Mouse (Mus musculus) embryonic facial prominence, embryonic 12.5 days (tissue): ENCODE data around the gene Cyth1. TPM values are rescaled to one million over a fixed set of nuclear protein-coding genes. Genes with fewer than 3 reads are reported as not detected.

Source experiments
- ATAC-seq: fragments of 200-750 bp; cut with Nextera tagmentation; 2 replicates; pipeline ENCODE4 v1.8.0; 2017; ENCODE audit not compliant: insufficient number of reproducible peaks, insufficient read depth, low FRiP score, low TSS enrichment
- H3K27ac ChIP-seq: fragments of 300-500 bp; sonication (generic); 2 replicates; pipeline ENCODE4 v1.5.1; 2016; ENCODE audit warnings: mild to moderate bottlenecking
- H3K27me3 ChIP-seq: fragments of 300-500 bp; sonication (generic); 2 replicates; pipeline ENCODE4 v1.6.1; 2016; ENCODE audit warnings: mild to moderate bottlenecking, moderate library complexity
- H3K36me3 ChIP-seq: fragments of 300-500 bp; sonication (generic); 2 replicates; pipeline ENCODE4 v1.6.1; 2016; ENCODE audit warnings: mild to moderate bottlenecking
- H3K4me1 ChIP-seq: fragments of 300-500 bp; sonication (generic); 2 replicates; pipeline ENCODE4 v1.6.1; 2016
- H3K4me2 ChIP-seq: fragments of 300-500 bp; sonication (generic); replicated peaks from 2 replicates; pipeline ENCODE4 v1.6.1; 2016; ENCODE audit warnings: mild to moderate bottlenecking, moderate library complexity
- H3K4me3 ChIP-seq: fragments of 300-500 bp; sonication (generic); 2 replicates; pipeline ENCODE4 v1.5.1; 2016; ENCODE audit warnings: mild to moderate bottlenecking
- H3K9ac ChIP-seq: fragments of 300-500 bp; sonication (generic); 2 replicates; pipeline ENCODE4 v1.6.1; 2016; ENCODE audit warnings: mild to moderate bottlenecking, moderate library complexity
- H3K9me3 ChIP-seq: fragments of 300-500 bp; sonication (generic); 2 replicates; pipeline ENCODE4 v1.6.1; 2016; ENCODE audit warnings: mild to moderate bottlenecking, moderate library complexity
- WGBS: fragments of 180-500 bp; shearing (Covaris S2); methylation state at CpG from one replicate; pipeline ENCODE4 v1.1.7; 2016; 5-methylcytosine and 5-hydroxymethylcytosine counted together
- polyA plus RNA-seq: library from polyadenylated mRNA; unstranded; fragments of >200 nt; fragmentation: Nextera tagmentation; extraction: Ambion mirVana; gene quantifications from 2 replicates; pipeline ENCODE4 v1.2.1, GENCODE M21; 2016

Gene Cyth1
- polyA plus RNA-seq, 1 experiment from 2014 or later = 20.4 TPM

DNA sequence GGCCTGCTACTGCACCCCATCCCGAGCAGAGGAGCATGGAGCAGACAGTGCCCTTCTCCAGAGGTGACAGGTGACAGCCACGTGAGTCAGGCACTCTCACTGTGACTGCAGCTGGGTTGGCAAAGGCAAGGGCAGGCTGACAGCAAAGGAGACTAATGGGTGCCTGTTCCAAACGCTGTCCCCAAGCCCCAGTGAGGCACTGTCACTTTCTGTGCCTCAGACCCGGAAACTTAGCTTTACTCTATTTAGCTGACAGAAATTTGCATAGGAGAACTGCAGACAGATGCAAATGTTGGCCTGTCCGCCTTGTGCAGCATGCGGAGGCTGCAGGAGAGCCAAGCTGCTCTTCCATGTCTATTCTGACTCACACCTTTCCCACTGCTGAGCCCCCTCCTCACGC, 27.9 kb upstream of the Cyth1 start:
- Histone ChIP-seq H3K4me3 (no peak overlapping the region), H3K27ac (no peak overlapping the region), H3K36me3 (peaks cover 97% of the 10 kb centered on the region), H3K4me2 (no peak overlapping the region), H3K27me3 (no peaks in the 10 kb centered on the region), H3K9ac (no peak overlapping the region), H3K4me1 (no peaks in the 10 kb centered on the region), H3K9me3 (no peaks in the 10 kb centered on the region)
- no peak for ATAC-seq
- WGBS = 91% methylated on average over 7 of the region's 7 CpGs

DNA sequence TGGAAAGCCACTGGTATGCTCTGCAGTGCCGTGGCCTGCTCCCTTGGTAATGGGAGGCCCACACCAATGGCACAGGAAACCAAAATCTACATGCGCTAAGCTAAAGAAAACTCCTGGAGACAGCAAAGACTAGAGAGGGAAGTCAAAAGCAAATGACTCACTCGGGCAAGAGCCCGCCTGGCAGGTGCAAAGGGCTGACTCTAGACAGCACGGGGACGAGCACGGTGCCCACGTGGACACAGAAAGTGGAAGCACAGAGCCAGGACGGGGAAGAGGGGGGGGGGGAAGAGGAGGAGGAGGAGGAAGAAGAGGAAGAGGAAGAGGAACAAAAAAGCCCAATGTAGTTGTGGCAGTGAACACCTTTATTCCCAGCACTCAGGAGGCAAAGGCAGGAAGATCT, 26.7 kb upstream of the Cyth1 start:
- no peak overlapping the region for H3K4me3 ChIP-seq
- H3K36me3 ChIP-seq = peaks cover 97% of the 10 kb centered on the region
- H3K27ac ChIP-seq = no peak overlapping the region
- 96% methylated on average over 9 of the region's 9 CpGs for WGBS
- H3K4me1 ChIP-seq = no peaks in the 10 kb centered on the region
- no peaks in the 10 kb centered on the region for H3K27me3 ChIP-seq
- H3K9me3 ChIP-seq = no peaks in the 10 kb centered on the region
- no peak overlapping the region for H3K9ac ChIP-seq
- ATAC-seq = no peak
- no peak overlapping the region for H3K4me2 ChIP-seq

DNA sequence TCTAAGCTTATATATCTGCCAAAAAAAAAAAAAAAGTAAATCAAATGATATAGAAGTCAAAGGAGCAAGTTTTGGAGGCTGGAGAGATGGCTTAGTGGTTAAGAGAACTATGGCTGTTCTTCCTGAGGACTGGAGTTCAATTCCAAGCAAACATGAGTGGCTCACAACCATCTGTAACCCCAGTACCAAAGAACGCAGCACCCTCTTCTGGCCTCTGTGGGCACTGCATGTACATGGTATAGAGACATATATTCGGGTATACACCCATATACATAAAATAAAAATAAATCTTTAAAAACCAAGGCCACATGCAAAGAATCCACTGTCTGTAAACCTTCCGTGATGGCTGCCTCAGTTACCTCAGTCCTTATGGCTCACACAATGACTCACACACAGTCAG, 21.4 kb upstream of the Cyth1 start:
- no peaks in the 10 kb centered on the region for H3K9me3 ChIP-seq
- H3K4me3 ChIP-seq = no peak overlapping the region
- H3K27me3 ChIP-seq = no peaks in the 10 kb centered on the region
- peaks cover 86% of the 10 kb centered on the region for H3K36me3 ChIP-seq
- no peak overlapping the region for H3K27ac ChIP-seq
- WGBS = 96% methylated on average over 3 of the region's 3 CpGs
- no peak overlapping the region for H3K4me2 ChIP-seq
- no peak for ATAC-seq
- H3K4me1 ChIP-seq = no peaks in the 10 kb centered on the region
- H3K9ac ChIP-seq = no peak overlapping the region

DNA sequence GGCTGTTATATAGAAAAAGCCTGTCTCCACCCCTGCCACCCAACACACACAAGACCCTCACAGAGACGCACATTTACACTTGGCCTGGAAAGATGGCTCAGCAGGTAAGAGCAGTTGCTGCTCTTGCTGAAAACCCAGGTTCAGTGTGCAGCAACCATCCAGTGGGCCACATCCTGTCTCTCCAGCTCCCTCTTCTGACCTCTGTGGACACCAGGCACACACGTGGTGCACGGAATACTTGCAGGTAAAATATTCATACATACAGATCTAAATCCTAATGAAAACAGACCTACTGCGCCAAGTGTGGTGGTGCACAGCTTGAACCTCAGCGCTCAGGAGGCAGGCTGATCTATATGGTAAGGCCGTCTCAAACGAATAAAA, 18.3 kb upstream of the Cyth1 start:
- Histone ChIP-seq H3K4me1 (no peaks in the 10 kb centered on the region), H3K9me3 (no peaks in the 10 kb centered on the region), H3K27ac (no peak overlapping the region), H3K9ac (no peak overlapping the region), H3K4me3 (no peak overlapping the region), H3K27me3 (no peaks in the 10 kb centered on the region), H3K36me3 (peaks cover 87% of the 10 kb centered on the region), H3K4me2 (no peak overlapping the region)
- no peak for ATAC-seq
- WGBS = 90% methylated on average over 7 of the region's 7 CpGs

DNA sequence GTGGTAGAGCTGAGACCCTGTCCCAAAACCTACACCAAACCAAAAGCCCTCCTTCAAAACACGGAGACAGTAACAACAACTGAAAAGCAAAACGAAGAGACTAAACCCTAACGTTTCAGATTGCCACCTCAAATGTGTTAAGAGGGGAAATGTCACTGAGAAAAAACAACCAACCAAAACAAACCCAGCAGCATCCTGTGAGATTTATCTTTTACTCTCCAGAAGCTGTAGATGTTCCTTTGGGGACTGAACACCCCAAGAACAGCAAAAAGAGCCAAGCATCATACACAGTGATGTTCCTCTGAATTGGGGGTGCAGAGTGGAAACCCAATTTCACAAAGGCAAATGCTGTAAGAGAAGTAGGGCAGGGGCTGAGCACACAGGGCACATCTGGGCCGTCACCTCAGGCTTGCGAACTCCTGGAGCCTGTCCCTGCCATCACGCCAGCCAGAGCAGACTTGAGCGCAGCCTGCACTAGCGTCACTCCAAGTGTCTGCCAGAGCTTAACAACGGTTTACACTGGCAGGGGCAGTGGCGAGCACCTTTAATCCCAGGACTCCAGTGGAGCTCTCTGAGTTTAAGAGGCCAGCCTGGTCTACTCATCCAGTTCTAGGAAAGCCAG, 17.8 kb upstream of the Cyth1 start:
- Histone ChIP-seq H3K4me3 (no peak overlapping the region), H3K4me1 (no peaks in the 10 kb centered on the region), H3K4me2 (no peak overlapping the region), H3K27me3 (no peaks in the 10 kb centered on the region), H3K36me3 (peaks cover 87% of the 10 kb centered on the region), H3K9ac (no peak overlapping the region), H3K27ac (no peak overlapping the region), H3K9me3 (no peaks in the 10 kb centered on the region)
- no peak for ATAC-seq
- WGBS = 89% methylated on average over 10 of the region's 10 CpGs

DNA sequence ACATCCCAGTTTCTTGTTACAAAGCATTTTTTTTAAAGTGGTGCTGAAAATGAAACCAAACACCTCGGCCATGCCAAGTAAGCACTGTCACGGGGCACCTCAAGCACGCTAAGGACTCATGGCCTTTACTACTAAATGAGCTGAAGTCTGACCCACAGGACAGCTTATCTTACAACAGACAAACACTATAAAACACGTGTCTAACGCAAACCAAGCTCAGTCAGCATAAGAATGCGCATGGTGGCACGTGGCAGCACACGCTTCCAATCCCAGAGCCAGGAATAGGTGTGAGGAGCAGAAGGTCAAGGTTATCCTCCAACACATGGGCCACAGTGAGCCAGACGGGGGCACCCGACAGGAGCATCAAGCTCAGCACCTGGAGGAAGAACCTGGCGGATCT, 17.2 kb upstream of the Cyth1 start:
- Histone ChIP-seq H3K4me2 (no peak overlapping the region), H3K9ac (no peak overlapping the region), H3K9me3 (no peaks in the 10 kb centered on the region), H3K4me3 (no peak overlapping the region), H3K27me3 (no peaks in the 10 kb centered on the region), H3K27ac (no peak overlapping the region), H3K36me3 (peaks cover 89% of the 10 kb centered on the region), H3K4me1 (no peaks in the 10 kb centered on the region)
- 87% methylated on average over 11 of the region's 11 CpGs for WGBS
- ATAC-seq = no peak

DNA sequence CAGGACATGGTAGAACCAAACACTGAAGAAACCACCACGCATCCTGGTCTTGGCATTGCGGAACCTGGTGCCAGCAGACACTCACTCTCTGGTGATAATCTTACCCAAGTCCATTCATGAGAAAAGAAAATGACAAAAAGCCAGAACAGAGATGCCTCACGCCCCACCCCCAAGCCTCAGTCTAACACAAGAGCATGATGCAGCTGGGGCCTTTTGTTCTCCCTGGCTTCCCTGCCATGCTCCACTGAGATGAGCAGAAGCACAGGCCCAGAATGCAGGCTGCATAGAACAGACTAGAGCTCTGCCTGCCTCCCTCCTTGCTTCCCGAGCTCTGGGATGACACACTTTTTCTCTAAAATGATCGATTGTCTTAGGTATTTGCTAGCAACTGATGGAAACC, 14.8 kb upstream of the Cyth1 start:
- H3K9me3 ChIP-seq = no peaks in the 10 kb centered on the region

DNA sequence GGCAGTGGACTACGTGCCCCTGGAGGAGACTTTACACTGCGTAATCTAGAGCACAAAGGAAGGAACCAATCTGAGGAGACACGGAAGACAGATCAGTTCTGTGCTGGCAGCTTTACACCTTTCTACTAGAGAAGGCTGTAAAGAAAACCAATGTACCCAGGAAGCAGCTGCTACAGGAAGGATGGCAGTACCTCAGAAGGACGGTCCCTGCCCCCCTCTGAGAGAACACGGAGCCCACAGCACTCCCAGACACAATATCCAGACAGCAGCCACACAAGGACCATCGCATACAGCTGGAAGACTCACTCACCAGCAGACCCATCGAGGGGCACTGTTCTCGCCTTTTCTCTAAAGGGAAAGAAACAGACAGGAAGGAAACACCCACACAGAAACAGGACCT, 11.7 kb upstream of the Cyth1 start:
- H3K4me3 ChIP-seq = no peak overlapping the region
- no peaks in the 10 kb centered on the region for H3K27me3 ChIP-seq
- H3K9me3 ChIP-seq = no peaks in the 10 kb centered on the region
- no peak overlapping the region for H3K27ac ChIP-seq
- no peak overlapping the region for H3K9ac ChIP-seq
- 90% methylated on average over 8 of the region's 8 CpGs for WGBS
- no peak overlapping the region for H3K4me2 ChIP-seq
- peaks cover 89% of the 10 kb centered on the region for H3K36me3 ChIP-seq
- ATAC-seq = no peak
- peaks cover under 1% of the 10 kb centered on the region for H3K4me1 ChIP-seq

More for the DNA sequence above, 14.8 kb upstream of the Cyth1 start:
- Histone ChIP-seq H3K9ac (no peak overlapping the region), H3K27ac (no peak overlapping the region), H3K4me1 (no peaks in the 10 kb centered on the region), H3K4me3 (no peak overlapping the region), H3K36me3 (peaks cover 95% of the 10 kb centered on the region), H3K27me3 (no peaks in the 10 kb centered on the region), H3K4me2 (no peak overlapping the region)
- no peak for ATAC-seq
- WGBS = 94% methylated on average over 5 of the region's 5 CpGs

DNA sequence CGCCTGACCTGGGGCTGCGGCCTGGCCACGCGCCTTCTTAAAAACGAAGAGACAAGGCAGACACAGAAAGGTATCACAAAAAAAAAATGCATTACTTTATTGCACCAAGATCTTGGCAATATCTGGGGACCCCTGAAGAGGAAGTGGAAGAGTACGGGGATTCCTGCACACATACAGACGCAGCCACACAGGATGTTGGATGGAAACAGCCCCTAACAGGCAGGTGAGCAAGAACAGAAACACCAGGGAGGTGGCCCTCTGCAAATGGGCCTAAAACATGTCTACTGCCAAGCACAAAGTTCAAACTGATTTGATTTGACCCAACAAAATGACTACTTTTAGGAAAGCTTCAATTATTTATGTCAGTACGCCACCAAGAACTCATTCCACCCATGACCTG, 11.2 kb upstream of the Cyth1 start:
- Histone ChIP-seq H3K9me3 (no peaks in the 10 kb centered on the region), H3K4me2 (no peak overlapping the region), H3K4me3 (no peak overlapping the region), H3K36me3 (peaks cover 84% of the 10 kb centered on the region), H3K27me3 (no peaks in the 10 kb centered on the region), H3K9ac (no peak overlapping the region), H3K4me1 (peaks cover 6% of the 10 kb centered on the region), H3K27ac (no peak overlapping the region)
- ATAC-seq = no peak
- WGBS = 93% methylated on average over 8 of the region's 8 CpGs

DNA sequence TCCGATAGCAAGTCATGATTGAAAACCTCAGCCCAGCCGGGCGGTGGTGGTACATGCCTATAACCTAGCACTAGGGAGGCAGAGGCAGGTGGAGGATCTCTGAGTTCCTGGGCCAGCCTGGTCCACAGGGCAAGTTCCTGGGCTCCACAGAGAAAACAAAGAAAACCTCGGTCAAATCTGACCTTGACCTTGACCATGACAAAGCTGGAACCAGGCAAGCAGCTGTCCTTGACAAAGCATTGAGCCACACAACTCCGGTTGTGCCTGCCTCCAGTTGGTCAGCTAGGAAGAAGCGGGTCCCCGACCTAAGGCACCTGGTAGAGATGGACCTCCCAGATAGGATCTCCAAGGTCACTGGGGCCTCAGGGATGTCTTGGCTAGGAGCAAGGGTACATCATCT, 8.0 kb upstream of the Cyth1 start:
- H3K36me3 ChIP-seq = peaks cover 52% of the 10 kb centered on the region
- 90% methylated on average over 7 of the region's 7 CpGs for WGBS
- H3K27ac ChIP-seq = no peak overlapping the region
- H3K9me3 ChIP-seq = no peaks in the 10 kb centered on the region
- H3K4me3 ChIP-seq = no peak overlapping the region
- peaks cover 18% of the 10 kb centered on the region for H3K4me1 ChIP-seq
- no peak overlapping the region for H3K9ac ChIP-seq
- no peak for ATAC-seq
- no peak overlapping the region for H3K4me2 ChIP-seq
- no peaks in the 10 kb centered on the region for H3K27me3 ChIP-seq

DNA sequence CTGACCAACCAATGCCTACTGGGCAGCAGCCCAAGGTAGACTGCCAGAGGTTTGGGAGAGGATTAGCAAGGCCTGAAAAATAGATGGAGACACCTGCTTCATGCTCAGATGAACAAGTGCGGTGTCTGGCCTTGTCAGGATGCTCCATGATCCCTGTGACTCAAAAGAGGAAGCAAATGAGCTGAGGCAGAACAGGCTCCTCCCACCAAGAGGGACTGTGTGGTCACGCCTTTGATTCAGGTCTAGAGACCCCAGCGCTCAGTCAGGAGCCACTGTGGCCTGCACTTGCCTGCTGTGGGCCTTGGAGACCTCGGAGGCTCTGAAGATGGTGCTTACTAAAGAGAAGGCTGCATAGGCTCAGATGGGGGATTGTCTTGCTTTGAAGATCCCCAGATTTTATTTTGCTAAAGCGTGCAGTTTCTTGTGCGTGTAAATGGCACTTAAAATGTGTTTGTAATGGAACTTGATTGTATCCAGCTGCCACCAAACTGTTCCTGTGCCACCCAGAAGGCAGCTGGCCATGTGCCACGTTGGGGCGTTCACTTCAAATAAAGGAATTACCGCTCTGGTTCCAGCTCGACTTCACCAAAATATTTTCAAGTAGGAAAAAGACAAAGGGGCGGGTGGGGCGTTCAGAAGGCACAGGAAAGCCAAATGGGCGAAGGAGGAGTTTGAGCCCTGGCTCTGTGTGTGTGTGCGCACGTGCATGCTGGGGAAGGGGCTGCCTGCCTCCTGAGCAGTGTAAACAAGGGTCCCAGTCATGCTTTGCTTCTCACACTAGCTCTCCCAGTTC, 6.0 kb upstream of the Cyth1 start:
- H3K4me3 ChIP-seq = no peak overlapping the region
- no peaks in the 10 kb centered on the region for H3K27me3 ChIP-seq
- WGBS = 34% methylated on average over 15 of the region's 15 CpGs
- peaks cover 18% of the 10 kb centered on the region for H3K4me1 ChIP-seq
- peak overlapping the region; percentile 22 for H3K4me2 ChIP-seq
- H3K36me3 ChIP-seq = peaks cover 31% of the 10 kb centered on the region
- H3K27ac ChIP-seq = peak overlapping the region; percentile 91
- peak; percentile 38; the same call in 1 of the 2 replicates for ATAC-seq
- H3K9me3 ChIP-seq = no peaks in the 10 kb centered on the region
- H3K9ac ChIP-seq = peak overlapping the region; percentile 32; the same call in 1 of the 2 replicates

DNA sequence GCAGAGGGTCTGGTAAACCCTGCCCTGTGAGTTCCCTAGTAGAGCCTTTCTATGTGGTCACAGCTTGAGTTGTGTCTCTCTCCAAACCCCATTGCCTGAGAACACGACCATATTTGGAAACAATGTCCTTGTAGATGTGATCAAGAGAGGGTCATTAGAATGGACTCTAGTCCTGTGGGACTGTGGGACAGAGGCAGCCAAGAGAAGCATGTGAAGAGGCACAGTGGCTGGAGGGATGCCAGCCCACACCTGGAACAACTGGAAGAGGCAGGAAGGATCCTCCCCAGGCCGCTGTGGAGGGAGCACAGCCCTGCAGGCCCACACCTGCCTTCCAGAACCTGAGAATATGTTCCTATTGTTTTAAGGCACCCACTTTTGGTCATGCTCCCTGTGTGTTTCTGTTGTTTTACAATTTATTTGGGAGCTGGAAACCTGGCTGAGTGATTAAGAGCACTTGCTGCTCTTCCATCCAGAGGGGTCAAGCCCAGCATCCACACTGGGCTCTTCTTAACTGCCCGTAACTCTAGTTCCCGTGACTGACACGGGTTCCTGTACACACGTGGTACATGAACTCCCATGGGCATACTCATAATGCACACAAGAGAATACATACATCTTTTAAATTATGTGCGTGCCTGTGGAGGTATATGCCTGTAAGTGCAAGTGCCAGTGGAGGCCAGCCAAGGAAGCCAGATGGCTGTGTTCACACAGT, 5.2 kb upstream of the Cyth1 start:
- Histone ChIP-seq H3K27me3 (no peaks in the 10 kb centered on the region), H3K9me3 (no peaks in the 10 kb centered on the region), H3K36me3 (peaks cover 24% of the 10 kb centered on the region), H3K9ac (no peak overlapping the region), H3K4me2 (no peak overlapping the region), H3K4me1 (peaks cover 22% of the 10 kb centered on the region), H3K4me3 (no peak overlapping the region), H3K27ac (peak overlapping the region; percentile 91)
- ATAC-seq = no peak
- 83% methylated on average over 7 of the region's 7 CpGs for WGBS
